Mouse (Mus musculus): ENCODE measurements at regions not wholly inside any gene's neighbourhood (a gene's known extent, or its start where the extent isn't known, plus 50 kb on each side); places are given as distances from the start of the nearest gene placed in this dataset.
A peak's percentile ranks its signal among the peaks of the same experiment; 100 is the strongest.

- DNase-seq (ENCODE audit: low spot score in 2 of 2), result peak in 1 of 2 experiments; percentile 13
These were observed 291.1 kb upstream of the Pappa start for GRCm38 (mm10) chr4:64832882-64833281.

- DNase-seq (ENCODE audit: low spot score in 2 of 2), result no peak
These were observed 249.5 kb upstream of the Pappa start for GRCm38 (mm10) chr4:64874521-64874920.

- no peak for DNase-seq (ENCODE audit: low spot score in 2 of 2)
These were observed 247.1 kb upstream of the Pappa start for GRCm38 (mm10) chr4:64876924-64877323.

- no peak for DNase-seq (ENCODE audit: low spot score in 2 of 2)
These were observed 226.0 kb upstream of the Pappa start for GRCm38 (mm10) chr4:64897935-64898334.

- DNase-seq (ENCODE audit: low spot score in 2 of 2), result no peak
These were observed 222.7 kb upstream of the Pappa start for GRCm38 (mm10) chr4:64901091-64901845.

- no peak for DNase-seq (ENCODE audit: low spot score in 2 of 2)
These were observed 200.2 kb upstream of the Pappa start for GRCm38 (mm10) chr4:64923751-64924150.

GRCm38 (mm10) chr4:64928553-64928952 is 195.4 kb upstream of the Pappa start:
- no peak for DNase-seq (ENCODE audit: low spot score in 2 of 2)

- peak in 1 of 2 experiments; percentile 3 for DNase-seq (ENCODE audit: low spot score in 2 of 2)
These were observed 178.4 kb upstream of the Pappa start for GRCm38 (mm10) chr4:64945547-64945946.

- no peak for DNase-seq (ENCODE audit: low spot score in 2 of 2)
These were observed 171.3 kb upstream of the Pappa start for GRCm38 (mm10) chr4:64952651-64953050.

GRCm38 (mm10) chr4:64958843-64959242 is 165.1 kb upstream of the Pappa start:
- DNase-seq (ENCODE audit: low spot score in 2 of 2), result no peak

GRCm38 (mm10) chr4:64961796-64962195 is 162.2 kb upstream of the Pappa start:
- DNase-seq (ENCODE audit: low spot score in 2 of 2), result no peak

Measured in left cerebral cortex, adult 9 months (tissue).